Mouse (Mus musculus): ENCODE measurements around the gene 1700029F12Rik.

DNA sequence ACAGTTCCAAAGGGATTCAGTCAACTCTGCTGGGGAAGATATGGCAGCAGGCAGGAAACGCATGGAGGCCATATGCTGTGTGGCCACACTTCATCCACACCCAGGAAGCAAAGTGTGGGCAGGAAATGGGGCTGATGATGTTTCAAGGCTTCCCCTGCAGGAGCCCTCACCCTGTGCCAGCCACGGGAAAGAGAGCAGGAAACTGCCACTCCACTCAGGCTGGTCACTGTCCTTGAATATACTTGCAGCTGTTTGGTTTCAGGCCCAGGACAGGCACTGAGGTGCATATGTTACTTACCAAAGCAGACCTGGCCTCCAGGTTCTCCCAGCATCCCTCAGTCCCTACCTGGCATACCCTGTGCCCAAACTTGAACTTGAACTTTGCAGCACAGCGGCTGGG lies 30.3 kb upstream of the 1700029F12Rik start:
- TF ChIP-seq GATA1 (IDR thresholded peaks at IDR 0.05; ENCODE audit: low read length) (no peak), TAL1 (IDR thresholded peaks at IDR 0.05; ENCODE audit: low read length) (no peak)

All from erythroblast, embryonic 14.5 days (primary cell).